Mouse (Mus musculus): ENCODE measurements at regions not wholly inside any gene's neighbourhood (a gene's known extent, or its start where the extent isn't known, plus 50 kb on each side); places are given as distances from the start of the nearest gene placed in this dataset.

- TF ChIP-seq ZNF384 (IDR thresholded peaks at IDR 0.05; ENCODE audit: low read depth, low read length) (no peak), ZC3H11A (IDR thresholded peaks at IDR 0.05; ENCODE audit: borderline replicate concordance, low read depth, low read length) (no peak), CHD2 (IDR thresholded peaks at IDR 0.05; ENCODE audit: low read depth, low read length) (no peak), MAFK (IDR thresholded peaks at IDR 0.05; ENCODE audit: insufficient read depth, low read depth, low read length) (no peak), HCFC1 (IDR thresholded peaks at IDR 0.05; ENCODE audit: borderline replicate concordance, insufficient read depth, low read length) (no peak)
These were observed 375.7 kb downstream of the Vgll3 start for GRCm38 (mm10) chr16:66190801-66191200.

All from ES-E14 (cell line).